Mouse (Mus musculus): Measurements from ENCODE around the gene Arhgef1. TPM values are rescaled to one million over a fixed set of nuclear protein-coding genes. Genes with fewer than 3 reads are reported as not detected.

The Arhgef1 gene
- total RNA-seq, 1 experiment from 2014 or later: 94.9 TPM

Small RNA genes lying within 50 kb of the gene (microRNA-seq; reads per million reads assigned to microRNA genes)
- gene Mir7046: 1.9 to 3.8 reads per million in 2 experiments

Other genes with a start within 250 kb of the Arhgef1 start
- gene Tex101, start 226.2 kb upstream of the Arhgef1 start, total RNA-seq (2021): not detected in 2 replicates
- gene BC049730, start 193.7 kb upstream of the Arhgef1 start, total RNA-seq (2021): not detected in 2 replicates
- gene Gm4763, start 176.0 kb upstream of the Arhgef1 start, total RNA-seq (2021): not detected in 2 replicates
- gene Cd177, start 142.6 kb upstream of the Arhgef1 start, total RNA-seq (2021): 0.49 and 0.63 TPM in 2 replicates
- 0.93 TPM in 1 of 2 replicates, not detected in the other for gene Ceacam10, start 125.7 kb upstream of the Arhgef1 start, total RNA-seq (2021)
- 1.4 TPM in 1 of 2 replicates, not detected in the other for gene Gm9844, start 40.7 kb upstream of the Arhgef1 start, total RNA-seq (2021)
- not detected in 2 replicates for gene Lypd4, start 33.0 kb upstream of the Arhgef1 start, total RNA-seq (2021)
- not detected in 2 replicates for gene Dmrtc2, start 32.9 kb upstream of the Arhgef1 start, total RNA-seq (2021)
- 750 and 933 TPM in 2 replicates for gene Rps19, start 18.5 kb upstream of the Arhgef1 start, total RNA-seq (2021)
- 6.0 and 35.0 TPM in 2 replicates for gene Cd79a, start 5.5 kb upstream of the Arhgef1 start, total RNA-seq (2021)
- not detected in 2 replicates for gene Gm4881, start 41.6 kb downstream of the Arhgef1 start, total RNA-seq (2021)
- gene Rabac1, start 69.8 kb downstream of the Arhgef1 start, total RNA-seq (2021): 212 and 238 TPM in 2 replicates
- gene Atp1a3, start 103.0 kb downstream of the Arhgef1 start, total RNA-seq (2021): 35.6 and 39.8 TPM in 2 replicates
- gene Grik5, start 169.4 kb downstream of the Arhgef1 start, total RNA-seq (2021): 18.6 and 21.3 TPM in 2 replicates
- 18.8 and 19.2 TPM in 2 replicates for gene Zfp574, start 169.7 kb downstream of the Arhgef1 start, total RNA-seq (2021)

Measured in adrenal gland, postnatal 14 days (tissue).